Mouse (Mus musculus) testis, adult 2 months (tissue): ENCODE results near the gene Prrc2a.

Source experiments
- CTCF ChIP-seq: fragments of 200-500 bp; IDR thresholded peaks from 2 replicates; pipeline ENCODE4 v1.5.1; 2012; ENCODE audit warnings: low read depth, mild to moderate bottlenecking, inconsistent platforms, low read length, moderate library complexity; ENCODE audit not compliant: control insufficient read depth, insufficient read depth, insufficient replicate concordance
- POLR2A ChIP-seq: fragments of 200-500 bp; IDR thresholded peaks from 2 replicates; pipeline ENCODE4 v1.6.1; 2012; ENCODE audit warnings: low read depth, mild to moderate bottlenecking, inconsistent platforms, low read length, moderate library complexity; ENCODE audit not compliant: control insufficient read depth

DNA sequence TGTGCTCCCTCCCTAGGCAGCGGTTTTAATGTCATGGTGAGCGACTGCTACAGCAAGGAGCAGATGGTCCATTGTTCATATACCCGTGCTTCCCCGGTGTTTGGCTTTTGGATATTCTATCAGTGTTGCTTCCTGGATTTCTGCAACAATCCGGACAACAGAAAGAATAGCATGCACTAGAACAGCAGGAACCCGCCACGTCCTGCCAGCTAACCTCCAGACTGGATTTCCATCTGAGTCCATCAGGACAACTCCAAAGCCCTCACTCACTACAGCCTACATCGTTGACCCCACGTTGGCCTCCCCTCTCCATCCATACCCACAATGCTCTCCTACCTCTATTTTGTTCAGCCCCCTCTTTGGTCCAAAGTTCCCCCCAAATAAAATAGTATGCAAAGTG lies 52.9 kb downstream of the Prrc2a start:
- TF ChIP-seq POLR2A (no peak), CTCF (no peak)
